Mouse (Mus musculus) heart, postnatal 14 days (tissue): Measurements from ENCODE around the gene Arl3. TPM values are rescaled to one million over a fixed set of nuclear protein-coding genes. Genes with fewer than 3 reads are reported as not detected.

Experiments used
- DNase-seq, 2 experiments: peaks; one replicate each; pipeline ENCODE4 v3.0.0; 2021 to 2022
- intact Hi-C: fragments of 180-260 bp; cut with DNase I; formaldehyde crosslinking; loops from one replicate; pipeline ENCODE4 v1.15.1; 2025
- long read RNA-seq, 2 experiments: library from polyadenylated mRNA; stranded (forward); transcript quantifications; one replicate each; pipeline ENCODE4 v2.0.0; 2021
- total RNA-seq, 2 experiments: library from RNA; stranded (reverse); gene quantifications; 2 replicates each; pipeline ENCODE4 v1.2.3; 2021

Gene Arl3
- 10 to 100 TPM; 29.7 to 30.0 TPM for total RNA-seq
- long read RNA-seq, experiment 1, partial matches to known transcripts, result 0 of 4 reads
- long read RNA-seq, experiment 1, other reads (novel, unspliced or antisense), result 1 of 4 reads
- long read RNA-seq, experiment 2, partial matches to known transcripts, result 1 of 3 reads
- long read RNA-seq, experiment 2, other reads (novel, unspliced or antisense), result 0 of 3 reads

DNA sequence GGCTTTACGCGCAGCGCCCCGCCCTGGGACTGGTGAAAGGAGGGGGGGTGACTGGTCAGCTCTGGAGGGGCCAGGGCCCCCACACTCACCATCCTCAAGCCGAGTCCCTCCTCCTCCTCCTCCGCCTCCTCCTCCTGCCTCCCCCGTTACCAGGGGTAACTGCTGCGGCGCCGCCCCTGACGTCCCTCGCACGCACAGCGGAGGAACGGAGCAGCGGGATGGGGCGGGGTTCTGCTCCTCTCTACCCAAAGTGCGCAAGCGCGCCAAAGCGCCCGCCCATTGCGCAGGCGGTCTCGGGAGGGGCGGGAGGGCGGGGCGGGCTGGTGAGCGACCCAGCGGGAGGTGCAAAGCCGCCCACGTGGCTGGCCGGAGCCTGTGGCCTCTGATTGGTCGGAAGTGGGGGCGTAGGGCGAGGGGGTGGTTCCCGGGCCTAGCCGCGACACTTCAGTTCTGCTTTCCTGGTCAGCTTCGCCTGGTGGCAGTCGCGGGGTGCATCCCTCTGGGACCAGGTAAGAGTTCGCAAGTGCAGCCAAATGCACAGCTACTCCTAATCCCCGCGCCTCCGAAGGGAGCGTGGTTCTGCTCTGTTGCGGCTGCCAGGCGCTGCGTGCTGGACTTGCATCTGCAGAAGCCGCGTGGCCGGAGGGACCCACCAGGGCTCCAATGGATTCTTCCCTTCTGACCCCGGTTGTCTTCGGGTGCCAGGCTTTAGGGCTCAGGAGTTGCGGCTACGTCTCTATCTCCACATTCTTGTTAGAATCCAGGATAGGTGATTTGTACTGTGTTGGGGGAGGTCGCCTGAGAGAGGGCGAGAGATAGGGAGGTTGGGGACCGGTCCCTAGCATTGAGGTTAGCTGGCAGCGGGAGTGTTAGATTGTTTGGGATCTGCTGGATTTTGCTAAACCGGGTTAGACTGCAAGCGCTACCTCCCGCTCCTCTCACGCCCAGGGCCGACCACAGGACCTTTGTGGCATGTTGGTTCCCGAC, at the start of gene Arl3, which contains the start of gene Sfxn2:
Arl3 (minus strand) TSS at position 248 of the 987 bp plus-strand sequence.
Sfxn2 (plus strand) TSS at position 415 of the 987 bp plus-strand sequence.
- DNase-seq, result peak; percentile 94 to 95
- intact Hi-C loops, result no loop called here

- DNase-seq, result no peak
- intact Hi-C loops, result no loop called here
Observed at GRCm38 (mm10) chr19:46622659-46623193, 49.7 kb upstream of the Arl3 start.

DNA sequence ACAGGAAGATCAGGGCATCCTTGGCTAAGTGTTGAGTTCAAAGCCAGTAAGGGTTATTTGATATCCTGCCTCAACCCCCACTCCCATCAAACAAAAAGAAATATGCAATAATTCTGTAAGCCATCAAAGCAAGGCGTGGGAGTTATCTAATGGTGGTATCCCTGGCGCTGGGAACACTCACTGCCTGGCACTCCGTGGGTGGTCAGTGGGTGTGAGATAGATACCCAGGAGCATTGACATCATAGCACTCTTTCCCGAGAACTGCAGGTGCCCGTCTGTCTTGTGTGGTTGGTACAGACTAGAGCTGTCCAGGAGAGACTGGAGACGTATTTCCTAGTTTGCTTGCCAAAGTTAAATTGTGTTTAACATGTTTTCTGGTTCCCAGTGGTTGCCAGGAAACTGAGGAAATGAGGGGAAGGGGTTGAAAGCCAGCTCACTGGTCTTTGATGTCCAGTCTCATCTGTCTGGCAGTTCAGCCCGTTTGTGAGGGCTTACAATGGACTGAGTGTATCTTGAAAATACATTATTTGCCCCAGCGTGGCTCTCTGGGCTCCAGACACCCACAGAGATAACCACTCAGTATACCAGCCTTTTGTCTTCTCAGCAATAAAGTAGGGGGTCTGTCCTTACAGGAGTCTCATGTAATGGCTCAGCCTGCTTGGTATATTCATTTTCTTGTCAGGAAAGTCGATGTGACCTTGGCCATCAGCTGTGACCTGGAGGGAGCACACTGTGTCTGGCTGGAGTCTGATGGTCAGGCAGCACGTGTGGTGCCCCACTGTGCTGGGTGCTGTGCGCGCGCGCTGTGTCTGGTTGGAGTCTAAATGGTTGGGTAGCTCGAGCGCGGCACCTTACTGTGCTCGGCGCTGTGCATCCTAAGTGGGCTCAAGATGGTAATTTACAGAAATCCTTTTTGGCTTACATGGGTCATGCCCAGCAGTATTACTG, 48.5 kb upstream of the Arl3 start:
- intact Hi-C loops, result no loop called here
- DNase-seq, result no peak

GRCm38 (mm10) chr19:46620016-46620808, 47.2 kb upstream of the Arl3 start:
- intact Hi-C loops, result no loop called here
- DNase-seq, result no peak

- intact Hi-C loops, result no loop called here
- DNase-seq, result no peak
Observed at GRCm38 (mm10) chr19:46619518-46619917, 46.5 kb upstream of the Arl3 start.

DNA sequence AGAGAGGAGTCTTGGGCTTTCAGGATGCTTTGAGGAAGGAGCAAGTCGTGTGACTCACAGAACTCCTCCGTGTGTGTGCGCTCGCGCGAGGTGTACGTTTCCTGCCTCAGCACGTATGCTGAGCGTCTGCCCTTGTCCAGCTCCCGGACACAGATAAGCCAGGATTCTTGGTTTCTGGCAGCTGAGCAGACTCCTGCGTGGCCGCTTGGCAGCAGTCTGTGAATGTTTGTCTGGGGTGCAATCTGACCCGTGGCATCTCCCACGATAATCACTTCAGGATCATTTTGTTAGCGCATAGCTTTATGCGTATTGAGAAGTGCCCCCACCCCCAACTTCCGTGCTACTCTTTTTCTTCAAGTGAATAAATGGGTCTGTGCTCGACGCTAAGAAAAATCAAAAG, 46.0 kb upstream of the Arl3 start:
- intact Hi-C loops, result no loop called here
- peak; percentile 49 to 62 for DNase-seq

DNA sequence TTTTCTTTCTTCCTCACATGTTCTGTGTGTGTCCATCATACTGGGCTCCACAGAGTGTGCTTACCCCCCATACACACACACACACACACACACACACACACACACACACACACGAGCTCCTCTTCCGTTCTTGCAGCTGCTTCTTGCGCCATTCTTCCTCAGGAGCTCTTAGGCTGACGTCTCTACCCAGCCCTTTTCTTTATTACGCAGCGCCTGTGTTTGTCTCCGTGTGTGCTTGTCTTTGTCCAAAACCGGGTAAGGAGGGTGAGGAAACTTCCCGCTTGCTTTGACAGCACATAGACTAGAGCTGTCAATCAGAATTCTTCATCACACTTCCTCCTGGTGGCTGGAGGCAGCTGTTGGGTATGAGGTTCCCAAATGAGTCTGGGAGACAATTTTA, 45.3 kb upstream of the Arl3 start:
- intact Hi-C loops, result no loop called here
- no peak for DNase-seq

GRCm38 (mm10) chr19:46617361-46617760, 44.4 kb upstream of the Arl3 start:
- intact Hi-C loops, result no loop called here
- DNase-seq, result no peak

DNA sequence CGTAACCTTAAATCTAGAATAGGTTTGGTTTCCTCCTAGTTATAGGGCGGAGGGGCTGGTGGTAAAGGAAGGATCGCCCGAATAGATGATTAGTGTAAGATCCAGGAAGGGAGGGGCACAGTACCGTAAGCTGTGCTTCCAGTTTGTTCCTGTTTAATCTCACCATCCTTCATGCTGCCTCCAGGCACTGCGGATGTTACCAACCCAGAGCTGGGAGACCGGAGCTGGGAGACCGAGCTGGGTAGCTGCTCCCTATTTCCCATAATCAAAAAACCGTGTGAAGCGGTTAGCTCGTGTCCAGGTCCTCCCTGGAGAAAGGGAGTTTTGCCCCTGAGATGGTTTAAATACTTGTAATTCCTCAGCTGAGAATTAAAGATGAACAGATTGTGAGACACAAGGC, 43.4 kb upstream of the Arl3 start:
- intact Hi-C loops, result no loop called here
- DNase-seq, result no peak

- intact Hi-C loops, result no loop called here
- no peak for DNase-seq
Observed at GRCm38 (mm10) chr19:46608158-46608557, 35.2 kb upstream of the Arl3 start.

DNA sequence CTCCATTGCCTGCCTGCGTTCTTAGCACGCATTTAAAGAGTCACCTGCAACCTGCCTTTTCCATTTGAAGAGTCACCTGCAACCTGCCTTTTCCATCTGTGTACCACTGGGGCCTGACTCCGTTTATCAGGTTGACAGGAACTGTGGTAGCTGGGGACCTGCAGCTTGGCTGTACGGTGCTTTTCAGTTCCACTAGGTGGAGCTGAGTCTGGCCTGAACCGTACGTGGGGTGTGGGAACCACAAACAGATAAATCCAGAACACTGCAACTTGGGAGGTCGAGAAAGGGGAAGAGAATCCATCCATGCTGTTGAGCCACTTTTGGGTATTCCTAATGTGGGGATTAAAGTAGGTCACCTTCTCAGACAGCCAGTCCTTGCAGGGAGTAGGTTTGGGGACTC, 34.4 kb upstream of the Arl3 start:
- intact Hi-C loops, result loop anchor here (2.0 kb wide), 1 partner anchor 39 kb away; no protein-coding TSS in a partner anchor

DNA sequence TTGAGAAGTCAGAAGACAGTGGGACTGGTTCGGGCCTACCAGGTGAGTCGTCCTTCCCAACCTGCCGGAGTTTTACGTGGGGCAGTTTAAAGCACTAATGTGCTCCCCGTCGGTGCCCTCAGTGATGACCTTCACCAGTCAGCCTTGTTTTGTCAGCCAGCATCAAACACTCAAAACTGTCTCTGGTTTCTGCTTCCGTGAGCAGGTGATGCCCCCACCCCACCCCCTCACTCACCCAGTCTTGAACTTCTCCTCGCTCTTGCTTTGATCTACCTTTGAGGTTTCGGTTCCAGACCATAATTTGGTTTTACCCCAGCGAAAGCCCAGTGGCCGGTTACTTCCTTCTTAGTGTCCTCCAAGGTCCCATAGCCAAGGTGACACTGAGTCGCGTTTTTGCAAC, 33.7 kb upstream of the Arl3 start:
- intact Hi-C loops, result loop anchor here (2.0 kb wide), 1 partner anchor 40 kb away; no protein-coding TSS in a partner anchor
- no peak for DNase-seq

More for the DNA sequence above, 34.4 kb upstream of the Arl3 start:
- peak; percentile 43 to 44 for DNase-seq

DNA sequence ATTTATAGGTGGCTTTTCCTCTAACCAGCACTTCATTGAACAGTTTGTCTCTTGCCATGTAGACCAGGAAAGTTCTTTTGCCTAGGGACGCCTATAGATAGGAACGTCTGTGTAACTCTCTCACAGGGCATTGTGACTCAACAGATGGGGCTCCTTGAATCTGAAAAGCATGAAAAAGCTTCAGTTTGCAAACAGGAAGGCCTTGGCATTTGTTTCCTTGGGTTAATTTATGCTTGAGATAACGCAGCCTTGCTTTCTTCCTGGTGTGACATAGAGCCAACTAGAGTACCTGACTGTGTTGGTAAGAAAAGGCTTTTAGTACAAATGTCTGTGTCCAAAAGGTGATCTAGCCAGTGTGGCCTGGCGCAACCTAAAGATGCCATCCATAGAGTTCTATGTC, 29.4 kb upstream of the Arl3 start:
- intact Hi-C loops, result no loop called here

DNA sequence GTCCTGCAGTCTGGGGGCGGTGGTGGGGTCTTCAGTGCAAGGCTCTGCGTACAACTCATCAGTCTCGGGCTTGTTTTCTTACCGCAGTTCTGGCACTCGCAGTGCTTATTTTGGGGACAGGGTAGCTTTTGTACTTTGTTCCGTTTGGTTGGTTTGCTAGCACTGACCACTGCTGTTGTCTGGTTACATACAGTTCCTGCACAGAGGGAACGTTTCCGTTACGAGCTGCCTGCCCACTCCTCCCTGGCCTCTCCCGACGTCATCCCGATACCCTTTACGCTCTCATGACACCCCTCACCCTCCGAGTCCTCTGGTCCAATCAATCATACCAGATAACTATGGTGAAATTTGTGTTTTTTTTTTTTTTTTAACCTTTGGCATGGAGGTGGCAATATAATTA, 28.5 kb upstream of the Arl3 start:
- no peak for DNase-seq
- intact Hi-C loops, result no loop called here

More for the DNA sequence above, 29.4 kb upstream of the Arl3 start:
- DNase-seq, result no peak

- DNase-seq, result no peak
- intact Hi-C loops, result no loop called here
Observed at GRCm38 (mm10) chr19:46600371-46600770, 27.4 kb upstream of the Arl3 start.

GRCm38 (mm10) chr19:46599375-46600256, 26.6 kb upstream of the Arl3 start:
- intact Hi-C loops, result no loop called here
- peak in 1 of 2 experiments; percentile 34 for DNase-seq

DNA sequence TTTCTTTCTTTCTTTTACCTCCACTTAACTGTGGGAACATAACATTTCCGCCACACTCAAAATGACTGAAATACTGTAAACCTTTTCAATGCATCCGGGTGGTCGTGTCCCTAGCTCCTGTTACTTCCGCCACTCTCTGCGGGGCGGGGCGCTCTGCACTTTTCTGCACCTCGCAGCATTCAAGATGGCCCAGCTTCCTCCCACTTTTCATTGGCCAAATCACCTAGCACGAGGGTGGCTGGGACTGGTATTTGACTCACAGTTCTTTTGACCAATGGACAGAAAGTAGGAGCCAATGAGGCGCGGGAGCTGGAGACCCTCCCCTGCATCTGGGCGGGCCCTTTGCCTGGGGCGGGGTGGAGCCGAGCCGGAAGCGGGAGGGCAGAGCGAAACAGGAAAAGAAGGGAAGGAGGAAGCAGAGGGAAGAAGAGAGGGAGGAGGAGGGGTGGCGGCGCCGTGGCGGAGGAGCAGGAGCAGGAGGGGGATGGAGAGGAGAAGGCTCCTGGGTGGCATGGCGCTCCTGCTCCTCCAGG, 25.8 kb upstream of the Arl3 start, which contains the start of gene Wbp1l:
Wbp1l (plus strand) TSS at position 365 of the 533 bp plus-strand sequence.
- intact Hi-C loops, result no loop called here
- peak; percentile 94 to 96 for DNase-seq

DNA sequence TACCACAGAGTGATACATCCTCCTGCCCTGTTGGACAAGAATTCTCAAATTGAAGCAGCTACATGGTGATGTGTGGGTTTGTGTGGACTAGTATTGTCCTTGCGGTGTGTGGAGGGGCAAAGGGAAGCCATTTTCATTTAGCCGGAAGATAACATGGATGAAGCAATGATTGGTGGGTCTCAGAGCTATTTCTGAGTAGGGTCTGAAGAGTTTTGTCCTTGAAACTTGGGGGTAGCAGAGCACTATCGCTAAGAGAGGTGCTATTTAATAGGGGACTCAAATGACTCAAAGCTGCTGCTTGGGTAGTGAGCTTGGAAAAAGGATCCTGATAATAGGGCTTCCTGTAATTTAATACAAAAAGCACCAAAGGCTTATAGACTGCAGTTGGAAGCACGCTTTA, 25.2 kb upstream of the Arl3 start:
- intact Hi-C loops, result no loop called here
- no peak for DNase-seq
